Comparison of ENCODE assay signal across 9 mouse cellular contexts in genomic region chr2:49741895-49742734, GRCm38 (mm10). TPM values are rescaled to one million over a fixed set of nuclear protein-coding genes. Genes with fewer than 3 reads are reported as not detected.
DNase-seq lines count a peak whose midpoint lies in the region; ATAC-seq lines count a peak whose summit lies in the region.
"Had no signal": no experiment of that assay in that cellular context is flagged by ENCODE, and none has a peak within 500 bp of the region (broad histone marks: within the 10 kb centered on the region; RNA-seq: fewer than 3 reads in every experiment).

No protein-coding gene starts in this region.

- H3K36me3 ChIP-seq in midbrain, embryonic 11.5 days (ENCODE audit: control insufficient read depth, insufficient read depth, low read length) = peaks cover 10% of the 10 kb centered on the region
- peaks cover 94% of the 10 kb centered on the region for H3K36me3 ChIP-seq in midbrain, embryonic 10.5 days
- peaks cover 93% of the 10 kb centered on the region for H3K36me3 ChIP-seq in forebrain, embryonic 14.5 days (ENCODE audit: control insufficient read depth, insufficient read depth, low read length)
- H3K36me3 ChIP-seq in limb, embryonic 10.5 days = peaks cover 58% of the 10 kb centered on the region
- no peaks in the 10 kb centered on the region for H3K36me3 ChIP-seq in liver, embryonic 12.5 days
- H3K36me3 ChIP-seq: embryonic facial prominence, embryonic 15.5 days had no signal

- no peak overlapping the region for H3K4me3 ChIP-seq in midbrain, embryonic 11.5 days (ENCODE audit: low read depth, low read length)
- H3K4me3 ChIP-seq in midbrain, embryonic 10.5 days = no peak overlapping the region
- H3K4me3 ChIP-seq in forebrain, embryonic 14.5 days (ENCODE audit: low read depth, low read length) = no peak overlapping the region
- no peak overlapping the region for H3K4me3 ChIP-seq in limb, embryonic 10.5 days
- H3K4me3 ChIP-seq in liver, embryonic 12.5 days = no peak overlapping the region
- H3K4me3 ChIP-seq: embryonic facial prominence, embryonic 15.5 days had no signal

- DNase-seq in midbrain, embryonic 11.5 days (ENCODE audit: low spot score, missing footprints) = no peak
- DNase-seq in midbrain, embryonic 10.5 days (ENCODE audit: low spot score) = no peak
- peak; percentile 82 for DNase-seq in forebrain, embryonic 14.5 days (ENCODE audit: low spot score)
- no peak for DNase-seq in limb, embryonic 10.5 days (ENCODE audit: low spot score)
- DNase-seq in thymus, postnatal 25 days = peak; percentile 21
- no peak for DNase-seq in lung, postnatal 10 days

- WGBS in midbrain, embryonic 11.5 days = 85% methylated on average over 16 of the region's 16 CpGs
- WGBS in midbrain, embryonic 10.5 days = 84% methylated on average over 16 of the region's 16 CpGs
- 58% methylated on average over 16 of the region's 16 CpGs for WGBS in forebrain, embryonic 14.5 days
- WGBS in limb, embryonic 10.5 days = 85% methylated on average over 16 of the region's 16 CpGs
- WGBS in liver, embryonic 12.5 days (ENCODE audit: insufficient replicate concordance) = 64% methylated on average over 16 of the region's 16 CpGs

- H3K27ac ChIP-seq in midbrain, embryonic 11.5 days (ENCODE audit: low read depth, low read length) = no peak overlapping the region
- no peak overlapping the region for H3K27ac ChIP-seq in midbrain, embryonic 10.5 days (replicated peaks)
- H3K27ac ChIP-seq in forebrain, embryonic 14.5 days (ENCODE audit: low read depth, low read length) = peak overlapping the region; percentile 77
- 0 out of 2 replicates have a peak overlapping the region, but pooled peaks have one; percentile 36 for H3K27ac ChIP-seq in limb, embryonic 10.5 days
- H3K27ac ChIP-seq in liver, embryonic 12.5 days = no peak overlapping the region
- H3K27ac ChIP-seq: embryonic facial prominence, embryonic 15.5 days had no signal

- no peaks in the 10 kb centered on the region for H3K9me3 ChIP-seq in midbrain, embryonic 11.5 days (ENCODE audit: control insufficient read depth, low read length)
- no peaks in the 10 kb centered on the region for H3K9me3 ChIP-seq in midbrain, embryonic 10.5 days (replicated peaks)
- H3K9me3 ChIP-seq in forebrain, embryonic 14.5 days (replicated peaks; ENCODE audit: control insufficient read depth, low read length) = no peaks in the 10 kb centered on the region
- H3K9me3 ChIP-seq in limb, embryonic 10.5 days (replicated peaks) = no peaks in the 10 kb centered on the region
- H3K9me3 ChIP-seq in liver, embryonic 12.5 days (replicated peaks) = no peaks in the 10 kb centered on the region
- H3K9me3 ChIP-seq: embryonic facial prominence, embryonic 15.5 days had no signal

- H3K9ac ChIP-seq in midbrain, embryonic 11.5 days (ENCODE audit: low read length) = no peak overlapping the region
- no peak overlapping the region for H3K9ac ChIP-seq in forebrain, embryonic 14.5 days (ENCODE audit: low read length)
- no peak overlapping the region for H3K9ac ChIP-seq in liver, embryonic 12.5 days
- H3K9ac ChIP-seq: embryonic facial prominence, embryonic 15.5 days had no signal

- ATAC-seq in midbrain, embryonic 11.5 days (ENCODE audit: low FRiP score) = peak; percentile 14; the same call in 1 of the 2 replicates
- peak; percentile 72 for ATAC-seq in forebrain, embryonic 14.5 days
- no peak for ATAC-seq in liver, embryonic 12.5 days
- no peak for ATAC-seq in megakaryocyte-erythroid progenitor cell, adult 5-6 weeks (replicated peaks; ENCODE audit: low FRiP score, low TSS enrichment, poor library complexity, severe bottlenecking)

- H3K27me3 ChIP-seq in midbrain, embryonic 11.5 days (ENCODE audit: control insufficient read depth, insufficient read depth, low read length) = no peaks in the 10 kb centered on the region
- H3K27me3 ChIP-seq in midbrain, embryonic 10.5 days (ENCODE audit: low read depth, poor library complexity, severe bottlenecking) = no peaks in the 10 kb centered on the region
- no peaks in the 10 kb centered on the region for H3K27me3 ChIP-seq in forebrain, embryonic 14.5 days (replicated peaks; ENCODE audit: control insufficient read depth, insufficient read depth, low read length)
- no peaks in the 10 kb centered on the region for H3K27me3 ChIP-seq in limb, embryonic 10.5 days (ENCODE audit: low read depth, poor library complexity, severe bottlenecking)
- no peaks in the 10 kb centered on the region for H3K27me3 ChIP-seq in liver, embryonic 12.5 days (replicated peaks)
- H3K27me3 ChIP-seq: embryonic facial prominence, embryonic 15.5 days had no signal

- peaks cover 6% of the 10 kb centered on the region for H3K4me1 ChIP-seq in midbrain, embryonic 11.5 days (ENCODE audit: control insufficient read depth, insufficient read depth, low read length)
- H3K4me1 ChIP-seq in midbrain, embryonic 10.5 days = peaks cover 28% of the 10 kb centered on the region
- peaks cover 8% of the 10 kb centered on the region; the same call in 1 of the 2 replicates for H3K4me1 ChIP-seq in forebrain, embryonic 14.5 days (ENCODE audit: control insufficient read depth, insufficient read depth, low read length)
- H3K4me1 ChIP-seq in limb, embryonic 10.5 days = peaks cover 43% of the 10 kb centered on the region
- H3K4me1 ChIP-seq in liver, embryonic 12.5 days = no peaks in the 10 kb centered on the region; the same call in 1 of the 2 replicates

- H3K4me2 ChIP-seq in midbrain, embryonic 11.5 days = no peak overlapping the region
- no peak overlapping the region for H3K4me2 ChIP-seq in forebrain, embryonic 14.5 days (ENCODE audit: low read length)
- no peak overlapping the region for H3K4me2 ChIP-seq in liver, embryonic 12.5 days
- H3K4me2 ChIP-seq: embryonic facial prominence, embryonic 15.5 days had no signal

RNA-seq across cellular contexts. Expression of gene Lypd6b, which starts 45.4 kb away (rescaled TPM):
- 0.36 and 0.87 TPM in 2 replicates for polyA plus RNA-seq in midbrain, embryonic 11.5 days (2014; fragmentation: Nextera tagmentation; extraction: Ambion mirVana)
- polyA plus RNA-seq in midbrain, embryonic 10.5 days (2016; fragmentation: Nextera tagmentation; extraction: Ambion mirVana) = 0.53 and 0.93 TPM in 2 replicates
- polyA plus RNA-seq in forebrain, embryonic 14.5 days (2014; fragmentation: Nextera tagmentation; extraction: Ambion mirVana) = 8.7 and 10.7 TPM in 2 replicates
- polyA plus RNA-seq in limb, embryonic 10.5 days (2016; fragmentation: Nextera tagmentation; extraction: Ambion mirVana) = 3.8 and 3.9 TPM in 2 replicates
- 0.12 TPM in 1 of 2 replicates, not detected in the other for polyA plus RNA-seq in liver, embryonic 12.5 days (2016; fragmentation: Nextera tagmentation; extraction: Ambion mirVana)
- not detected in 2 replicates for total RNA-seq in megakaryocyte-erythroid progenitor cell, adult 5-6 weeks (2014; fragmentation: Nextera tagmentation)
- 0.95 TPM in 1 of 2 replicates, not detected in the other for total RNA-seq in megakaryocyte-erythroid progenitor cell, adult 5-6 weeks (2017)

Comparison
In these comparisons a context has a peak if more than half of its experiments do, and no peak if none do; other contexts are left out.
1. ATAC-seq: peak in midbrain, embryonic 11.5 days (single experiment) and forebrain, embryonic 14.5 days (single experiment); none in liver, embryonic 12.5 days (single experiment) and megakaryocyte-erythroid progenitor cell, adult 5-6 weeks (single experiment).
2. DNase-seq: peak in forebrain, embryonic 14.5 days (single experiment) and thymus, postnatal 25 days (single experiment); none in midbrain, embryonic 11.5 days (single experiment), midbrain, embryonic 10.5 days (single experiment), limb, embryonic 10.5 days (single experiment) and lung, postnatal 10 days (single experiment).
3. H3K27ac ChIP-seq: peak in forebrain, embryonic 14.5 days (single experiment) and limb, embryonic 10.5 days (single experiment); none in midbrain, embryonic 11.5 days (single experiment), midbrain, embryonic 10.5 days (single experiment) and liver, embryonic 12.5 days (single experiment).